Mouse (Mus musculus): ENCODE measurements at regions not wholly inside any gene's neighbourhood (a gene's known extent, or its start where the extent isn't known, plus 50 kb on each side); places are given as distances from the start of the nearest gene placed in this dataset.
"Not testable (repeated sequence)": the region's sequence is repeated elsewhere in the genome, so short reads cannot be mapped to it uniquely, and the experiment has no call there.

DNA sequence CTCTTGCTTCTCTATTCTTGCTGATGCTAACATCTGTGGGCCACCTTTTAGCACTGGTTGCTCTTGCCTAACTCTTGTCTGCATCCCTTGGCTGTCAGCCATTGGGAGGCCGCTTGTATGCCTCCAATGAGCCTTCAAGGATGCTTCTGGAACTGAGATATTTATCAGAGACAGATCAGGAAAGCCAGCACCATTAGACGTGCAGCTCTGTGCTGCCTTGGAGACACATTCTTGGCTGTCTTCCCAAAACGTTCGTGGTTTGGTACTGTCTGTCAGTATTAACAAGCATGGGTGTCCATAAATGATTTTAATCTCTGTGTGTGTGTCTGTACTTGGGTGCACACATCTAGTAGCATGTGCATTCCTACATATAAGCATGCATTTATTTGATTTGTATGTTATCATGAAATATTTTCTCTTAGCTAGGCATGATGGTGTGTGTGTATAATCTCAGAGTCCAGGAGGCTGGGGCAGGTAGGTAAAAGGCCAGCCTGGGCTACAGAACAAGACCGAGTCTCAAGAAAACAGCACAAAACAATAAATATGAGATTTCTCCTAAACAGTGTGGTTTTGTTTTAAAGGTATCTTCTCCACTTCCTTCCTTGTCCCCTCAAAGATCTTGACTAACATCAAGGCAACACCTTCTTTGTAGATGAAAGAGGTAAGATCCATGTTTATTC lies 111.4 kb downstream of the Gm31371 start:
- TF ChIP-seq POLR2A (IDR thresholded peaks at IDR 0.05; ENCODE audit: insufficient read depth, low read depth, low read length); EP300 (IDR thresholded peaks at IDR 0.05; ENCODE audit: insufficient read depth, low read depth, low read length); CTCF (IDR thresholded peaks at IDR 0.05): not testable (repeated sequence)

All from heart, adult 2 months (tissue).